19 mouse cellular contexts compared by ENCODE assay signal in the genomic region with DNA sequence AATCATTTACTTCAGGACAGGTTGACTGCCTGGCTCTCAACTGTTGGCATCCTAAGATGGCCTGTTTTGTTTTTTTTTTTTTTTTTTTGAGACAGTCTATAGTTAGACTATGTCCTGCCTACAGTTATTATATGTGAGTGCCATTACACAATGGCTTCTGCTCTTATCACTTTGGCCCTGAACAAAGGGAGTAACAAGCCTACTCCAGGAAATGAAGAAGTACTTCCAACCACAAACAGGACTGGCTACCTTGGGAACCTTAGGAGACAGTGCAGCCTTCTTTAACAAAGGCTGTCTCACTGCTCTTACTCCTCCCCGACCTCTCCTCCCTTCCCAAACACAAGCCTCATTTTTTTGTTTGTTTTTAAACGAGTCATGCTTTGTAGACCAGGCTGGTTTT. TPM values are rescaled to one million over a fixed set of nuclear protein-coding genes. Genes with fewer than 3 reads are reported as not detected.
DNase-seq lines count a peak whose midpoint lies in the region; ATAC-seq and TF ChIP-seq lines count a peak whose summit lies in the region.
"Had no signal": no experiment of that assay in that cellular context is flagged by ENCODE, and none has a peak within 500 bp of the region (broad histone marks: within the 10 kb centered on the region; RNA-seq: fewer than 3 reads in every experiment).

No protein-coding gene starts in this region.

- no peaks in the 10 kb centered on the region for H3K27me3 ChIP-seq in heart, embryonic 14.5 days (ENCODE audit: control insufficient read depth, insufficient read depth, low read length)
- no peaks in the 10 kb centered on the region for H3K27me3 ChIP-seq in stomach, embryonic 14.5 days (ENCODE audit: control insufficient read depth, insufficient read depth, low read length)
- H3K27me3 ChIP-seq: forebrain, embryonic 13.5 days; hindbrain, embryonic 15.5 days; limb, embryonic 12.5 days; liver, embryonic 15.5 days had no signal

- H3K9ac ChIP-seq in heart, embryonic 14.5 days (ENCODE audit: low read length): no peak overlapping the region
- H3K9ac ChIP-seq in stomach, embryonic 14.5 days (replicated peaks; ENCODE audit: low read depth, low read length): no peak overlapping the region
- H3K9ac ChIP-seq: forebrain, embryonic 13.5 days; hindbrain, embryonic 15.5 days; limb, embryonic 12.5 days; liver, embryonic 15.5 days had no signal

- DNase-seq in heart, postnatal 36 days: no peak
- no peak for DNase-seq in layer of hippocampus, adult 2 months (ENCODE audit: low spot score in 2 of 2)
- no peak for DNase-seq in layer of hippocampus, postnatal 14 days (ENCODE audit: low spot score in 2 of 2)
- DNase-seq in Muller cell, postnatal 12 days (ENCODE audit: inconsistent ontology term): no peak
- no peak for DNase-seq in cerebellum, adult 11-12 months
- DNase-seq: adrenal gland, postnatal 25 days; cerebellum, adult 9-11 months; embryo, embryonic 11 days; kidney, postnatal 36 days; layer of hippocampus, postnatal 36 days; midbrain, embryonic 14.5 days; right cerebral cortex, postnatal 14 days had no signal

- no peak overlapping the region for H3K4me2 ChIP-seq in heart, embryonic 14.5 days (ENCODE audit: low read length)
- no peak overlapping the region for H3K4me2 ChIP-seq in stomach, embryonic 14.5 days (replicated peaks; ENCODE audit: low read depth, low read length)
- H3K4me2 ChIP-seq: forebrain, embryonic 13.5 days; hindbrain, embryonic 15.5 days; limb, embryonic 12.5 days; liver, embryonic 15.5 days had no signal

- no peak for TF ChIP-seq CTCF in layer of hippocampus, adult 2 months (conservative IDR thresholded peaks at IDR 0.05)
- TF ChIP-seq CTCF in cortical plate, adult 2 months (IDR thresholded peaks at IDR 0.05; ENCODE audit: extremely low read depth, insufficient read depth, low read length): no peak

- H3K27ac ChIP-seq in heart, embryonic 14.5 days (replicated peaks in 1 of 2; ENCODE audit: control insufficient read depth in 1 of 2, insufficient read depth in 1 of 2, low read depth in 2 of 2, low read length in 2 of 2): peak overlapping the region; percentile 49 to 75; a peak in 3 of 4 replicates
- peak overlapping the region; percentile 90 for H3K27ac ChIP-seq in layer of hippocampus, adult 2 months
- H3K27ac ChIP-seq in cortical plate, adult 2 months (ENCODE audit: insufficient read depth, low read length): peak overlapping the region; percentile 65; the same call in 1 of the 2 replicates
- 0 out of 2 replicates have a peak overlapping the region, but pooled peaks have one; percentile 10 for H3K27ac ChIP-seq in stomach, embryonic 14.5 days (ENCODE audit: low read length)
- H3K27ac ChIP-seq: forebrain, embryonic 13.5 days; hindbrain, embryonic 15.5 days; limb, embryonic 12.5 days; liver, embryonic 15.5 days had no signal

- peaks cover 27% of the 10 kb centered on the region for H3K36me3 ChIP-seq in heart, embryonic 14.5 days (ENCODE audit: control insufficient read depth, insufficient read depth, low read length)
- peaks cover 11% of the 10 kb centered on the region; the same call in 1 of the 2 replicates for H3K36me3 ChIP-seq in stomach, embryonic 14.5 days (ENCODE audit: control insufficient read depth, insufficient read depth, low read length)

- H3K4me1 ChIP-seq in heart, embryonic 14.5 days (ENCODE audit: control insufficient read depth in 2 of 2, insufficient read depth in 2 of 2, low read length in 2 of 2): peaks cover 0 to 6% of the 10 kb centered on the region in 2 experiments; a peak in 2 of 4 replicates
- H3K4me1 ChIP-seq in cortical plate, adult 2 months (ENCODE audit: control insufficient read depth, insufficient read depth, low read length): peaks cover 2% of the 10 kb centered on the region; the same call in 1 of the 2 replicates
- peaks cover 4% of the 10 kb centered on the region; the same call in 1 of the 2 replicates for H3K4me1 ChIP-seq in stomach, embryonic 14.5 days (ENCODE audit: control insufficient read depth, insufficient read depth, low read length)

- no peaks in the 10 kb centered on the region for H3K9me3 ChIP-seq in heart, embryonic 14.5 days (ENCODE audit: control insufficient read depth, low read length)
- H3K9me3 ChIP-seq in stomach, embryonic 14.5 days (ENCODE audit: control insufficient read depth, low read depth, low read length): no peaks in the 10 kb centered on the region
- H3K9me3 ChIP-seq: forebrain, embryonic 13.5 days; hindbrain, embryonic 15.5 days; limb, embryonic 12.5 days; liver, embryonic 15.5 days had no signal

- H3K4me3 ChIP-seq in heart, embryonic 14.5 days (ENCODE audit: control insufficient read depth in 1 of 2, insufficient read depth in 1 of 2, low read depth in 1 of 2, low read length in 2 of 2): no peak overlapping the region
- H3K4me3 ChIP-seq in layer of hippocampus, adult 2 months: no peak overlapping the region
- no peak overlapping the region for H3K4me3 ChIP-seq in cortical plate, adult 2 months (ENCODE audit: insufficient read depth, low read length)
- H3K4me3 ChIP-seq in stomach, embryonic 14.5 days (ENCODE audit: low read depth, low read length): no peak overlapping the region
- H3K4me3 ChIP-seq: forebrain, embryonic 13.5 days; hindbrain, embryonic 15.5 days; limb, embryonic 12.5 days; liver, embryonic 15.5 days had no signal

- TF ChIP-seq POLR2A in cortical plate, adult 2 months (IDR thresholded peaks at IDR 0.05; ENCODE audit: extremely low read depth, insufficient read depth, low read length): no peak

- intact Hi-C loops in heart, postnatal 36 days (cut with DNase I): no loop called here

- WGBS in heart, embryonic 14.5 days: 48% methylated on average over 2 of the region's 2 CpGs
- 32% methylated on average over 2 of the region's 2 CpGs for WGBS in stomach, embryonic 14.5 days

- no peak for ATAC-seq in heart, embryonic 14.5 days (ENCODE audit: insufficient number of reproducible peaks, insufficient read depth, low FRiP score, low read depth)
- ATAC-seq in stomach, embryonic 14.5 days (ENCODE audit: insufficient number of reproducible peaks, insufficient read depth, low FRiP score, low read depth): no peak
- ATAC-seq: forebrain, embryonic 13.5 days had no signal

RNA-seq across cellular contexts. Expression of gene Ezh1, which starts 5.4 kb away (rescaled TPM):
- polyA plus RNA-seq in heart, embryonic 14.5 days (2014; fragmentation: Nextera tagmentation; extraction: Ambion mirVana): 13.6 and 16.6 TPM in 2 replicates
- total RNA-seq in heart, postnatal 36 days (2021): 10 to 100 TPM; 34.8 to 36.7 TPM
- 10 to 100 TPM; 73.6 to 81.8 TPM for total RNA-seq in layer of hippocampus, adult 2 months (2021)
- total RNA-seq in layer of hippocampus, postnatal 14 days (2021): 10 to 100 TPM; 38.2 to 40.0 TPM
- 51.9 and 53.2 TPM in 2 replicates for polyA plus RNA-seq in cortical plate, adult 2 months (2012; rRNA removed)
- 17.7 and 19.1 TPM in 2 replicates for polyA plus RNA-seq in stomach, embryonic 14.5 days (2014; fragmentation: Nextera tagmentation; extraction: Ambion mirVana)

RNA-seq across cellular contexts. Expression of gene Ramp2, which starts 25.0 kb away (rescaled TPM):
- polyA plus RNA-seq in heart, embryonic 14.5 days (2014; fragmentation: Nextera tagmentation; extraction: Ambion mirVana): 272 and 281 TPM in 2 replicates
- total RNA-seq in heart, postnatal 36 days (2021): 100 to 1,000 TPM in 1 of 2 experiments, 10 to 100 TPM in 1; 88.9 to 132 TPM
- total RNA-seq in layer of hippocampus, adult 2 months (2021): 10 to 100 TPM; 62.2 to 68.0 TPM
- total RNA-seq in layer of hippocampus, postnatal 14 days (2021): 10 to 100 TPM; 74.0 to 75.7 TPM
- 65.8 and 69.6 TPM in 2 replicates for polyA plus RNA-seq in cortical plate, adult 2 months (2012; rRNA removed)
- 123 and 128 TPM in 2 replicates for polyA plus RNA-seq in stomach, embryonic 14.5 days (2014; fragmentation: Nextera tagmentation; extraction: Ambion mirVana)

RNA-seq across cellular contexts. Expression of gene Vps25, which starts 32.7 kb away (rescaled TPM):
- 111 and 123 TPM in 2 replicates for polyA plus RNA-seq in heart, embryonic 14.5 days (2014; fragmentation: Nextera tagmentation; extraction: Ambion mirVana)
- total RNA-seq in heart, postnatal 36 days (2021): 10 to 100 TPM; 84.6 to 95.8 TPM
- total RNA-seq in layer of hippocampus, adult 2 months (2021): 10 to 100 TPM; 68.8 to 69.4 TPM
- 10 to 100 TPM; 72.3 to 80.9 TPM for total RNA-seq in layer of hippocampus, postnatal 14 days (2021)
- 55.6 and 58.8 TPM in 2 replicates for polyA plus RNA-seq in cortical plate, adult 2 months (2012; rRNA removed)
- polyA plus RNA-seq in stomach, embryonic 14.5 days (2014; fragmentation: Nextera tagmentation; extraction: Ambion mirVana): 153 and 154 TPM in 2 replicates

RNA-seq across cellular contexts. Expression of gene Wnk4, which starts 39.5 kb away (rescaled TPM):
- 5.8 and 9.5 TPM in 2 replicates for polyA plus RNA-seq in heart, embryonic 14.5 days (2014; fragmentation: Nextera tagmentation; extraction: Ambion mirVana)
- 10 to 100 TPM; 18.5 to 19.8 TPM for total RNA-seq in heart, postnatal 36 days (2021)
- total RNA-seq in layer of hippocampus, adult 2 months (2021): 10 to 100 TPM; 11.3 to 11.4 TPM
- 1 to 10 TPM; 6.9 to 9.4 TPM for total RNA-seq in layer of hippocampus, postnatal 14 days (2021)
- polyA plus RNA-seq in cortical plate, adult 2 months (2012; rRNA removed): 2.5 and 3.3 TPM in 2 replicates
- polyA plus RNA-seq in stomach, embryonic 14.5 days (2014; fragmentation: Nextera tagmentation; extraction: Ambion mirVana): 21.9 and 26.8 TPM in 2 replicates

RNA-seq across cellular contexts. Expression of gene Ccr10, which starts 45.6 kb away (rescaled TPM):
- 0.30 TPM in 1 of 2 replicates, not detected in the other for polyA plus RNA-seq in heart, embryonic 14.5 days (2014; fragmentation: Nextera tagmentation; extraction: Ambion mirVana)
- total RNA-seq in heart, postnatal 36 days (2021): under 1 TPM in 1 of 2 experiments, not detected in 1; 0.24 TPM
- total RNA-seq in layer of hippocampus, adult 2 months (2021): not detected
- total RNA-seq in layer of hippocampus, postnatal 14 days (2021): under 1 TPM in 1 of 2 experiments, not detected in 1; 0.18 TPM
- 0.23 and 0.36 TPM in 2 replicates for polyA plus RNA-seq in cortical plate, adult 2 months (2012; rRNA removed)
- polyA plus RNA-seq in stomach, embryonic 14.5 days (2014; fragmentation: Nextera tagmentation; extraction: Ambion mirVana): 0.14 and 0.33 TPM in 2 replicates
- total RNA-seq: layer of hippocampus, postnatal 36 days had no signal
- polyA plus RNA-seq: forebrain, embryonic 13.5 days; limb, embryonic 12.5 days; midbrain, embryonic 14.5 days had no signal

Comparison
In these comparisons a context has a peak if more than half of its experiments do, and no peak if none do; other contexts are left out.
1. H3K27ac ChIP-seq: peak in every context shown above with its lines; median percentile 90 in layer of hippocampus, adult 2 months; 65 in cortical plate, adult 2 months; 62 in heart, embryonic 14.5 days; 10 in stomach, embryonic 14.5 days.